Mouse (Mus musculus): ENCODE measurements around the gene Snx29. TPM values are rescaled to one million over a fixed set of nuclear protein-coding genes. Genes with fewer than 3 reads are reported as not detected.

Gene Snx29
- total and polyA plus RNA-seq, 3 experiments, result 1.2 to 3.2 (median 3.1) TPM

- H3K9ac ChIP-seq (ENCODE audit: insufficient read depth, low read depth), result no peak overlapping the region
- dilution Hi-C loops (cut with MboI; ENCODE audit: extremely low pct_ligation_motif_present, extremely low pct_unique_long_range_greater_than_20kb, low sequenced_read_pairs) (no loop called here), in situ Hi-C loops (cut with MboI; ENCODE audit: low pct_ligation_motif_present, low pct_unique_long_range_greater_than_20kb, low sequenced_read_pairs) (no loop called here)
- no peaks in the 10 kb centered on the region for H3K79me2 ChIP-seq (replicated peaks; ENCODE audit: control insufficient read depth, extremely low read depth, insufficient read depth, poor library complexity, severe bottlenecking)
- H3K4me1 ChIP-seq (ENCODE audit: control insufficient read depth in 1 of 2, insufficient read depth in 2 of 2), result peaks cover 0 to 13% of the 10 kb centered on the region in 2 experiments; a peak in 2 of 4 replicates
- H3K36me3 ChIP-seq (replicated peaks in 1 of 2; ENCODE audit: control insufficient read depth in 1 of 2, insufficient read depth in 1 of 2, low read length in 1 of 2), result no peaks in the 10 kb centered on the region
- H3K4me3 ChIP-seq (replicated peaks in 1 of 3; ENCODE audit: low read depth in 2 of 3, low read length in 2 of 3, poor library complexity in 1 of 3), result no peak overlapping the region
- no peaks in the 10 kb centered on the region for H3K9me3 ChIP-seq (replicated peaks; ENCODE audit: low read length)
- TF ChIP-seq POLR2AphosphoS2 (IDR thresholded peaks at IDR 0.05; ENCODE audit: low read depth, low read length) (no peak), HCFC1 (IDR thresholded peaks at IDR 0.05; ENCODE audit: low read depth, low read length) (peak; percentile 72), SIN3A (IDR thresholded peaks at IDR 0.05; ENCODE audit: low read length) (no peak), ZMIZ1 (IDR thresholded peaks at IDR 0.05; ENCODE audit: low read depth, low read length) (no peak)
- no peaks in the 10 kb centered on the region for H3K27me3 ChIP-seq (replicated peaks)
- no peak overlapping the region for H3K4me2 ChIP-seq (ENCODE audit: insufficient read depth, low read depth, poor library complexity, severe bottlenecking)
- no peak for DNase-seq (ENCODE audit: extremely low read depth)
- no peak overlapping the region for H3K27ac ChIP-seq (ENCODE audit: insufficient read depth, low read depth)
Measured at GRCm38 (mm10) chr16:11305531-11305930, 17.2 kb upstream of the Snx29 start.

- TF ChIP-seq HCFC1 (IDR thresholded peaks at IDR 0.05; ENCODE audit: low read depth, low read length) (no peak), JUND (conservative IDR thresholded peaks at IDR 0.05; ENCODE audit: low read depth, low read length) (no peak), PAX5 (IDR thresholded peaks at IDR 0.05; ENCODE audit: low read length) (no peak), MEF2A (IDR thresholded peaks at IDR 0.05; ENCODE audit: borderline replicate concordance, low read depth, low read length) (0 out of 2 replicates have a peak, but pooled peaks have one; percentile 4), CTCF (conservative IDR thresholded peaks at IDR 0.05 in 1 of 2, IDR thresholded peaks at IDR 0.05 in 1 of 2; ENCODE audit: low read depth in 2 of 2, low read length in 2 of 2) (0 out of 4 replicates have a peak, but pooled peaks of 1 of the 2 experiments have one; percentile 19), GABPA (IDR thresholded peaks at IDR 0.05; ENCODE audit: insufficient replicate concordance, low read depth, low read length) (no peak)
- H3K27me3 ChIP-seq (replicated peaks), result peaks cover 1% of the 10 kb centered on the region
- H3K4me1 ChIP-seq (ENCODE audit: control insufficient read depth in 1 of 2, insufficient read depth in 2 of 2), result peaks cover 14 to 34% of the 10 kb centered on the region in 2 experiments
- dilution Hi-C loops (cut with MboI; ENCODE audit: extremely low pct_ligation_motif_present, extremely low pct_unique_long_range_greater_than_20kb, low sequenced_read_pairs) (no loop called here), in situ Hi-C loops (cut with MboI; ENCODE audit: low pct_ligation_motif_present, low pct_unique_long_range_greater_than_20kb, low sequenced_read_pairs) (loop anchor here (10.0 kb wide), 1 partner anchor 429 kb away; no protein-coding TSS in a partner anchor)
- H3K9me3 ChIP-seq (replicated peaks; ENCODE audit: low read length), result no peaks in the 10 kb centered on the region
- no peak within 1 kb of the TSS for H3K4me3 ChIP-seq (replicated peaks in 1 of 3; ENCODE audit: low read depth in 2 of 3, low read length in 2 of 3, poor library complexity in 1 of 3)
- no peak within 1 kb of the TSS for H3K27ac ChIP-seq (ENCODE audit: insufficient read depth, low read depth)
- no peak within 1 kb of the TSS for H3K9ac ChIP-seq (ENCODE audit: insufficient read depth, low read depth)
- no peaks in the 10 kb centered on the region for H3K36me3 ChIP-seq (replicated peaks in 1 of 2; ENCODE audit: control insufficient read depth in 1 of 2, insufficient read depth in 1 of 2, low read length in 1 of 2)
- peak within 1 kb of the TSS; percentile 17 for H3K4me2 ChIP-seq (ENCODE audit: insufficient read depth, low read depth, poor library complexity, severe bottlenecking)
- H3K79me2 ChIP-seq (replicated peaks; ENCODE audit: control insufficient read depth, extremely low read depth, insufficient read depth, poor library complexity, severe bottlenecking), result no peaks in the 10 kb centered on the region
- DNase-seq (ENCODE audit: extremely low read depth), result no peak
Measured at GRCm38 (mm10) chr16:11313512-11313911, 9.2 kb upstream of the Snx29 start, which contains the start of gene Tnfrsf17. Gene Tnfrsf17 (plus strand): TSS chr16:11313812.

- TF ChIP-seq MXI1 (IDR thresholded peaks at IDR 0.05; ENCODE audit: low read depth, low read length), result no peak
- no peak for TF ChIP-seq IRF4 (IDR thresholded peaks at IDR 0.05; ENCODE audit: low read depth, low read length)
- TF ChIP-seq ZMIZ1 (IDR thresholded peaks at IDR 0.05; ENCODE audit: low read depth, low read length), result no peak
- no peak for TF ChIP-seq ETS1 (conservative IDR thresholded peaks at IDR 0.05; ENCODE audit: low read depth, low read length)
- TF ChIP-seq SIN3A (IDR thresholded peaks at IDR 0.05; ENCODE audit: low read length), result no peak
- no peak for TF ChIP-seq MEF2A (IDR thresholded peaks at IDR 0.05; ENCODE audit: borderline replicate concordance, low read depth, low read length)
- TF ChIP-seq ZKSCAN1 (IDR thresholded peaks at IDR 0.05; ENCODE audit: borderline replicate concordance, low read depth, low read length), result no peak
- no peak for TF ChIP-seq CHD1 (IDR thresholded peaks at IDR 0.05; ENCODE audit: low read depth, low read length)
- no peak for TF ChIP-seq MAZ (IDR thresholded peaks at IDR 0.05; ENCODE audit: low read depth, low read length)
- no peak for TF ChIP-seq RCOR1 (conservative IDR thresholded peaks at IDR 0.05; ENCODE audit: low read depth, low read length)
- no peak for TF ChIP-seq KAT2A (IDR thresholded peaks at IDR 0.05; ENCODE audit: insufficient replicate concordance, low read length)
- no peak for TF ChIP-seq JUND (conservative IDR thresholded peaks at IDR 0.05; ENCODE audit: low read depth, low read length)
- no peak for TF ChIP-seq HCFC1 (IDR thresholded peaks at IDR 0.05; ENCODE audit: low read depth, low read length)
- TF ChIP-seq EP300 (IDR thresholded peaks at IDR 0.05; ENCODE audit: low read length), result no peak
- TF ChIP-seq E2F4 (IDR thresholded peaks at IDR 0.05; ENCODE audit: insufficient replicate concordance, low read depth, low read length), result no peak
- TF ChIP-seq NELFE (IDR thresholded peaks at IDR 0.05; ENCODE audit: low read depth, low read length), result no peak
- TF ChIP-seq TBP (conservative IDR thresholded peaks at IDR 0.05; ENCODE audit: low read depth, low read length), result no peak
- no peak for TF ChIP-seq CTCF (conservative IDR thresholded peaks at IDR 0.05 in 1 of 2, IDR thresholded peaks at IDR 0.05 in 1 of 2; ENCODE audit: low read depth in 2 of 2, low read length in 2 of 2)
- in situ Hi-C loops (cut with MboI; ENCODE audit: low pct_ligation_motif_present, low pct_unique_long_range_greater_than_20kb, low sequenced_read_pairs) (loop anchor here (5.0 to 10.0 kb wide), 2 partner anchors 96 to 431 kb away; no protein-coding TSS in a partner anchor), dilution Hi-C loops (cut with MboI; ENCODE audit: extremely low pct_ligation_motif_present, extremely low pct_unique_long_range_greater_than_20kb, low sequenced_read_pairs) (no loop called here)
- Histone ChIP-seq H3K27ac (ENCODE audit: insufficient read depth, low read depth) (no peak overlapping the region), H3K9ac (ENCODE audit: insufficient read depth, low read depth) (no peak overlapping the region), H3K4me2 (ENCODE audit: insufficient read depth, low read depth, poor library complexity, severe bottlenecking) (no peak overlapping the region), H3K4me1 (ENCODE audit: control insufficient read depth in 1 of 2, insufficient read depth in 2 of 2) (peaks cover 14 to 31% of the 10 kb centered on the region in 2 experiments), H3K36me3 (replicated peaks in 1 of 2; ENCODE audit: control insufficient read depth in 1 of 2, insufficient read depth in 1 of 2, low read length in 1 of 2) (no peaks in the 10 kb centered on the region), H3K9me3 (replicated peaks; ENCODE audit: low read length) (no peaks in the 10 kb centered on the region), H3K4me3 (replicated peaks in 1 of 3; ENCODE audit: low read depth in 2 of 3, low read length in 2 of 3, poor library complexity in 1 of 3) (no peak overlapping the region), H3K79me2 (replicated peaks; ENCODE audit: control insufficient read depth, extremely low read depth, insufficient read depth, poor library complexity, severe bottlenecking) (no peaks in the 10 kb centered on the region), H3K27me3 (replicated peaks) (peaks cover 1% of the 10 kb centered on the region)
- no peak for DNase-seq (ENCODE audit: extremely low read depth)
Measured at GRCm38 (mm10) chr16:11315786-11316320, 6.9 kb upstream of the Snx29 start.

Measured in CH12.LX (cell line).